Mouse (Mus musculus) thymus, postnatal 10 days (tissue): ENCODE data around the gene Ikbke.
A peak's percentile ranks its signal among the peaks of the same experiment; 100 is the strongest.

Experiments used
- DNase-seq, 2 experiments: peaks; one replicate each; pipeline ENCODE4 v3.0.0; 2021; ENCODE audit warnings: low spot score in 2 of 2

The Ikbke gene

GRCm38 (mm10) chr1:131239576-131240193 is 39.7 kb downstream of the Ikbke start:
- no peak for DNase-seq

- no peak for DNase-seq
These were observed 40.5 kb downstream of the Ikbke start for GRCm38 (mm10) chr1:131238931-131239381.

GRCm38 (mm10) chr1:131236077-131236476 is 43.3 kb downstream of the Ikbke start:
- DNase-seq, result no peak

- DNase-seq, result no peak
These were observed 45.9 kb downstream of the Ikbke start for GRCm38 (mm10) chr1:131233527-131233926.

- DNase-seq, result no peak
These were observed 50.7 kb downstream of the Ikbke start for GRCm38 (mm10) chr1:131228659-131229058.

- no peak for DNase-seq
These were observed 51.2 kb downstream of the Ikbke start for GRCm38 (mm10) chr1:131228225-131228624.

GRCm38 (mm10) chr1:131224848-131225471 is 54.4 kb downstream of the Ikbke start:
- no peak for DNase-seq

- no peak for DNase-seq
These were observed 56.1 kb downstream of the Ikbke start for GRCm38 (mm10) chr1:131223345-131223744.

- no peak for DNase-seq
These were observed 57.4 kb downstream of the Ikbke start for GRCm38 (mm10) chr1:131221822-131222590.

GRCm38 (mm10) chr1:131218933-131219332 is 60.5 kb downstream of the Ikbke start:
- no peak for DNase-seq

- no peak for DNase-seq
These were observed 66.0 kb downstream of the Ikbke start for GRCm38 (mm10) chr1:131213361-131213760.

GRCm38 (mm10) chr1:131212956-131213355 is 66.5 kb downstream of the Ikbke start:
- DNase-seq, result no peak

- no peak for DNase-seq
These were observed 67.8 kb downstream of the Ikbke start for GRCm38 (mm10) chr1:131211655-131212054.

GRCm38 (mm10) chr1:131209971-131210426 is 69.4 kb downstream of the Ikbke start:
- no peak for DNase-seq

- no peak for DNase-seq
These were observed 70.6 kb downstream of the Ikbke start for GRCm38 (mm10) chr1:131208800-131209199.

GRCm38 (mm10) chr1:131208081-131208480 is 71.3 kb downstream of the Ikbke start:
- no peak for DNase-seq

GRCm38 (mm10) chr1:131207531-131207930 is 71.9 kb downstream of the Ikbke start:
- DNase-seq, result peak; percentile 73 to 94

- no peak for DNase-seq
These were observed 73.1 kb downstream of the Ikbke start for GRCm38 (mm10) chr1:131206342-131206741.

- peak; percentile 52 to 57 for DNase-seq
These were observed 74.9 kb downstream of the Ikbke start for GRCm38 (mm10) chr1:131204461-131204860.
